Mouse (Mus musculus): Measurements from ENCODE around the gene Tbxa2r.

GRCm38 (mm10) chr10:81342686-81343505, 14.4 kb downstream of the Tbxa2r start, which contains the start of gene Gipc3:
- TF ChIP-seq CTCF (IDR thresholded peaks at IDR 0.05; ENCODE audit: control insufficient read depth, insufficient read depth, insufficient replicate concordance, low read depth, low read length) (no peak), POLR2A (IDR thresholded peaks at IDR 0.05; ENCODE audit: control insufficient read depth, low read depth, low read length) (no peak)
